Mouse (Mus musculus): ENCODE results near the gene Upk3b.

Gene Upk3b

GRCm38 (mm10) chr5:136077001-136077550 lies 38.8 kb downstream of the Upk3b start:
- no peak for DNase-seq

GRCm38 (mm10) chr5:136078136-136078535 lies 39.8 kb downstream of the Upk3b start:
- no peak for DNase-seq

- DNase-seq: no peak
These were observed 44.0 kb downstream of the Upk3b start for GRCm38 (mm10) chr5:136082345-136082744.

GRCm38 (mm10) chr5:136083669-136084107 lies 45.4 kb downstream of the Upk3b start, which contains the start of gene Rasa4:
Gene Rasa4 (plus strand): TSS chr5:136083916.
- peak; percentile 85 for DNase-seq

- no peak for DNase-seq
These were observed 46.0 kb downstream of the Upk3b start for GRCm38 (mm10) chr5:136084144-136084881.

GRCm38 (mm10) chr5:136084891-136085651 lies 46.8 kb downstream of the Upk3b start:
- no peak for DNase-seq

GRCm38 (mm10) chr5:136086290-136086689 lies 48.0 kb downstream of the Upk3b start:
- DNase-seq: no peak

GRCm38 (mm10) chr5:136088821-136089575 lies 50.7 kb downstream of the Upk3b start:
- no peak for DNase-seq

GRCm38 (mm10) chr5:136091927-136092326 lies 53.6 kb downstream of the Upk3b start:
- DNase-seq: no peak

- no peak for DNase-seq
These were observed 56.1 kb downstream of the Upk3b start for GRCm38 (mm10) chr5:136094249-136095010.

GRCm38 (mm10) chr5:136095089-136095488 lies 56.8 kb downstream of the Upk3b start:
- DNase-seq: no peak
